Mouse (Mus musculus) kidney, adult 2 months (tissue): ENCODE data around the gene Fhod1.

Experiments used
- CTCF ChIP-seq: fragments of 200-500 bp; conservative IDR thresholded peaks from 2 replicates; pipeline ENCODE4 v1.5.1; 2011; ENCODE audit warnings: low read depth, mild to moderate bottlenecking, control low read depth, low read length, moderate library complexity, mixed read lengths; ENCODE audit not compliant: insufficient read depth, insufficient read length
- POLR2A ChIP-seq: fragments of 200-500 bp; IDR thresholded peaks from one replicate; pipeline ENCODE4 v1.6.1; 2011; ENCODE audit warnings: low read depth, low read length, control low read depth

DNA sequence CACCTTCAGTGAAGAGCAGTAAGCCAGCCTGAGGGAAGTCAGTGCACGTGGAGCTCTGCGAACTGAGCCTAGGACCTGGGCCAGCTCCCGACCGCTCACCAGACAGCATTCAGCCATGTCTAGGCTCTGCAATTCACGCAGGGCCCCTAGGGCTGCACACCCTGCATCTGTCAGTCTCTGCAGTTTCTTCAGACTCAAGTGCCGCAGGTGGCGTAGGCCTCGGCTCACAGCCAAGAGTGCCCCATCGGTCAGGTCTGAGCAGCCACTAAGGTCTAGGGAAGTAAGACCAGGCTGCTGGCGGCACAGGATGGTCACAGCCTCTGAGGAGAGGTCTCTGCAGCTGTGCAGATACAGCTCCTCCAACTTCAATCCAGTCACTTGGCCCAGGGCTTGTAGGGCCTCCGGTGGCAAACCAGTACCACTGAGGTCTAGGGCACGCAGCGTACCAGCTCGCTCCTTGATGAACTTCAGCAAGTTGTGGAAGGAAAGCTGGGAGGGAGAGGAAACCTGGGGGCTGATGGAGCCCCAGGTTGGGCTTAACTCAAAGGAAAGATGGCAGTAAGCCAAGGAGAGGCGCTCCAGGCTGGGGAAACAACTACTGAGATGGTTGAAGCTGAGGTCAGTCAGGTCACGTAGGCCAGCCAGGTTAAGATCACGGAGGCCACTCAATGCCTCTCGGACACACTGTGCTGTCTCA, 32.5 kb downstream of the Fhod1 start:
- TF ChIP-seq CTCF (no peak), POLR2A (no peak)
